Mouse (Mus musculus) C2C12 (cell line): ENCODE results near the gene Nox3.

Experiments used
- CEBPB ChIP-seq: IDR thresholded peaks from one replicate; pipeline ENCODE4 v1.6.1; 2011; ENCODE audit warnings: low read depth, mild to moderate bottlenecking, control low read depth, moderate library complexity
- CTCF ChIP-seq: IDR thresholded peaks from one replicate; pipeline ENCODE4 v1.5.1; 2011; ENCODE audit not compliant: control insufficient read depth, insufficient read depth, insufficient read length
- MAX ChIP-seq: IDR thresholded peaks from one replicate; pipeline ENCODE4 v1.6.1; 2011; ENCODE audit warnings: mild to moderate bottlenecking, control low read depth
- USF1 ChIP-seq: IDR thresholded peaks from one replicate; pipeline ENCODE4 v1.6.1; 2011; ENCODE audit warnings: low read depth, mild to moderate bottlenecking, control low read depth, moderate library complexity

- TF ChIP-seq CTCF (no peak), USF1 (no peak), MAX (no peak), CEBPB (no peak)
Observed at GRCm38 (mm10) chr17:3632501-3632900, 63.6 kb downstream of the Nox3 start.
